Mouse (Mus musculus) embryonic fibroblast, embryonic 13.5 days (primary cell): ENCODE measurements around the gene B4galnt1.

Source experiments
- CTCF ChIP-seq: IDR thresholded peaks from 2 replicates; pipeline ENCODE4 v1.5.1; 2011; ENCODE audit warnings: mild to moderate bottlenecking, control low read depth, low read length, moderate library complexity, borderline replicate concordance; ENCODE audit not compliant: insufficient read depth
- POLR2A ChIP-seq: IDR thresholded peaks from 2 replicates; pipeline ENCODE4 v1.6.1; 2011; ENCODE audit warnings: low read depth, mild to moderate bottlenecking, control low read depth, low read length, moderate library complexity

GRCm38 (mm10) chr10:127170002-127170401, 5.0 kb downstream of the B4galnt1 start:
- TF ChIP-seq CTCF: peak; percentile 21; the same call in 1 of the 2 replicates
- no peak for TF ChIP-seq POLR2A
